Mouse (Mus musculus): ENCODE measurements around the gene Psmd13.

The Psmd13 gene

GRCm38 (mm10) chr7:140946311-140946710 lies 64.5 kb downstream of the Psmd13 start:
- DNase-seq: no peak

DNA sequence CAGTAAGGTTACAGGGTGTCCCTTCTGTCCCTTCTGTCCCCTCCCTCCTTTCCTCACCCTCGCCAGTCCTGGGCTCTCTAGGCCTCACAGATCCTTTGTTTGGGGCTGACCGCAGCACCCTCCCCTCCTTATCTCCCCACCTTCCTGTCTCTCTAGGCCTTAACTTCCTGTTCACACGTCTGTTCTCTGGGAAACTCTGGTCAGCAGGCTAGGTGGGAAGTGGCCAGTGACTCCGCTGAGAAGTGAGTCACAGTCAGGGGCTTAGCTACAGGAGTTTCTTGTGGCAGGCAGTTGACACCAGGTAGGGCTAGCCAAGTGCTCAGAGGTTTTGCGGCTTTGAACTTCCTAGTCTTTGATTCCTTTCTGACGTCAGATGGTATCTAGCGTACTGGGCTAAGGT lies 65.2 kb downstream of the Psmd13 start:
- peak; percentile 60 for DNase-seq

GRCm38 (mm10) chr7:140948161-140948560 lies 66.4 kb downstream of the Psmd13 start:
- DNase-seq: no peak
